Mouse (Mus musculus) thymus, adult 2 months (tissue): ENCODE measurements around the gene Adcy10. TPM values are rescaled to one million over a fixed set of nuclear protein-coding genes. Genes with fewer than 3 reads are reported as not detected.

ENCODE experiments used
- DNase-seq: peaks from one replicate; pipeline ENCODE4 v3.0.0; 2021
- H3K27ac ChIP-seq: fragments of 200-500 bp; 2 replicates; pipeline ENCODE4 v1.5.1; 2012; ENCODE audit warnings: low read length, control low read depth; ENCODE audit not compliant: control insufficient read depth, insufficient read depth
- H3K27me3 ChIP-seq: fragments of 200-500 bp; 2 replicates; pipeline ENCODE4 v1.6.1; 2012; ENCODE audit warnings: mild to moderate bottlenecking, low read length, moderate library complexity, mixed read lengths; ENCODE audit not compliant: control insufficient read depth, insufficient read depth
- H3K36me3 ChIP-seq: fragments of 200-500 bp; 2 replicates; pipeline ENCODE4 v1.6.1; 2012; ENCODE audit warnings: mild to moderate bottlenecking, low read length, moderate library complexity; ENCODE audit not compliant: control insufficient read depth, insufficient read depth
- H3K4me1 ChIP-seq: fragments of 200-500 bp; replicated peaks from 2 replicates; pipeline ENCODE4 v1.6.1; 2012; ENCODE audit warnings: low read length; ENCODE audit not compliant: control insufficient read depth, insufficient read depth
- H3K4me3 ChIP-seq: fragments of 200-500 bp; 2 replicates; pipeline ENCODE4 v1.5.1; 2012; ENCODE audit warnings: mild to moderate bottlenecking, low read length, control low read depth, moderate library complexity; ENCODE audit not compliant: control insufficient read depth, insufficient read depth
- CTCF ChIP-seq: fragments of 200-500 bp; IDR thresholded peaks from 2 replicates; pipeline ENCODE4 v1.5.1; 2012; ENCODE audit warnings: mild to moderate bottlenecking, control low read depth, low read length, moderate library complexity, borderline replicate concordance; ENCODE audit not compliant: control insufficient read depth, poor library complexity, insufficient read depth; ENCODE audit errors: extremely low read depth
- POLR2A ChIP-seq: fragments of 200-500 bp; IDR thresholded peaks from 2 replicates; pipeline ENCODE4 v1.6.1; 2012; ENCODE audit warnings: mild to moderate bottlenecking, low read length, control low read depth, moderate library complexity; ENCODE audit not compliant: control insufficient read depth, poor library complexity, insufficient read depth; ENCODE audit errors: extremely low read depth
- WGBS: fragments of 180-500 bp; shearing (Covaris S2); methylation state at CpG from one replicate; pipeline ENCODE4 v1.1.7; 2018; 5-methylcytosine and 5-hydroxymethylcytosine counted together
- polyA plus RNA-seq: library from polyadenylated mRNA; depleted of rRNA; stranded (reverse); fragments of >200 nt; gene quantifications from 2 replicates; pipeline ENCODE4 v1.2.3, GENCODE M21; 2012

The Adcy10 gene
- polyA plus RNA-seq, 1 experiment = 0.18 TPM

GRCm38 (mm10) chr1:165503307-165504024 lies 18.5 kb downstream of the Adcy10 start:
- Histone ChIP-seq H3K4me1 (no peaks in the 10 kb centered on the region), H3K27ac (no peak overlapping the region), H3K4me3 (no peak overlapping the region), H3K36me3 (no peaks in the 10 kb centered on the region), H3K27me3 (no peaks in the 10 kb centered on the region)
- DNase-seq = peak; percentile 5
- WGBS = 62% methylated on average over 10 of the region's 10 CpGs
- no peak for TF ChIP-seq POLR2A

GRCm38 (mm10) chr1:165506303-165506702 lies 21.3 kb downstream of the Adcy10 start:
- H3K4me3 ChIP-seq = no peak overlapping the region

GRCm38 (mm10) chr1:165510161-165510560 lies 25.2 kb downstream of the Adcy10 start:
- Histone ChIP-seq H3K4me1 (no peaks in the 10 kb centered on the region), H3K27ac (no peak overlapping the region), H3K4me3 (no peak overlapping the region), H3K36me3 (no peaks in the 10 kb centered on the region), H3K27me3 (no peaks in the 10 kb centered on the region)
- 97% methylated on average over 6 of the region's 6 CpGs for WGBS
- TF ChIP-seq CTCF (no peak), POLR2A (no peak)
- no peak for DNase-seq

More at GRCm38 (mm10) chr1:165506303-165506702, 21.3 kb downstream of the Adcy10 start:
- Histone ChIP-seq H3K27me3 (no peaks in the 10 kb centered on the region), H3K4me1 (no peaks in the 10 kb centered on the region), H3K36me3 (no peaks in the 10 kb centered on the region), H3K27ac (no peak overlapping the region)
- 80% methylated on average over 6 of the region's 6 CpGs for WGBS
- TF ChIP-seq CTCF (no peak), POLR2A (no peak)
- DNase-seq = no peak

- DNase-seq = no peak
- no peaks in the 10 kb centered on the region for H3K36me3 ChIP-seq
- WGBS = 95% methylated on average over 7 of the region's 7 CpGs
- H3K4me3 ChIP-seq = no peak overlapping the region
- H3K27me3 ChIP-seq = no peaks in the 10 kb centered on the region
- TF ChIP-seq POLR2A (no peak), CTCF (no peak)
- no peaks in the 10 kb centered on the region for H3K4me1 ChIP-seq
- no peak overlapping the region for H3K27ac ChIP-seq
Measured at GRCm38 (mm10) chr1:165520716-165521115, 35.7 kb downstream of the Adcy10 start.

- DNase-seq = no peak
- Histone ChIP-seq H3K27me3 (no peaks in the 10 kb centered on the region), H3K36me3 (no peaks in the 10 kb centered on the region), H3K4me1 (no peaks in the 10 kb centered on the region), H3K27ac (no peak overlapping the region), H3K4me3 (no peak overlapping the region)
- TF ChIP-seq POLR2A = no peak
- no peak for TF ChIP-seq CTCF
- WGBS = 92% methylated on average over 12 of the region's 12 CpGs
Measured at GRCm38 (mm10) chr1:165536079-165536675, 51.2 kb downstream of the Adcy10 start.

- H3K27ac ChIP-seq = no peak overlapping the region
- no peak overlapping the region for H3K4me3 ChIP-seq
- TF ChIP-seq CTCF (no peak), POLR2A (no peak)
- WGBS = 81% methylated on average over 5 of the region's 5 CpGs
- DNase-seq = no peak
- no peaks in the 10 kb centered on the region for H3K36me3 ChIP-seq
- no peaks in the 10 kb centered on the region for H3K27me3 ChIP-seq
- no peaks in the 10 kb centered on the region for H3K4me1 ChIP-seq
Measured at GRCm38 (mm10) chr1:165537241-165537807, 52.3 kb downstream of the Adcy10 start.
